Mouse (Mus musculus) forebrain, embryonic 14.5 days (tissue): ENCODE measurements around the gene Spata13. TPM values are rescaled to one million over a fixed set of nuclear protein-coding genes. Genes with fewer than 3 reads are reported as not detected.

Source experiments
- ATAC-seq: fragments of 200-750 bp; cut with Nextera tagmentation; 2 replicates; pipeline ENCODE4 v1.8.0; 2017; ENCODE audit warnings: mild to moderate bottlenecking, moderate library complexity
- DNase-seq: peaks from one replicate; pipeline ENCODE4 v3.0.0-alpha.2; 2015; ENCODE audit warnings: low spot score
- H3K27ac ChIP-seq: fragments of 300-500 bp; sonication (generic); 2 replicates; pipeline ENCODE4 v1.5.1; 2014; ENCODE audit warnings: low read depth, mild to moderate bottlenecking, control low read depth, low read length, moderate library complexity
- H3K27me3 ChIP-seq: fragments of 300-500 bp; sonication (generic); replicated peaks from 2 replicates; pipeline ENCODE4 v1.6.1; 2014; ENCODE audit warnings: low read length, control low read depth, mixed read lengths; ENCODE audit not compliant: control insufficient read depth, insufficient read depth
- H3K36me3 ChIP-seq: fragments of 300-500 bp; sonication (generic); 2 replicates; pipeline ENCODE4 v1.6.1; 2014; ENCODE audit warnings: low read length, control low read depth; ENCODE audit not compliant: control insufficient read depth, insufficient read depth
- H3K4me1 ChIP-seq: fragments of 300-500 bp; sonication (generic); 2 replicates; pipeline ENCODE4 v1.6.1; 2014; ENCODE audit warnings: antibody characterized with exemption, low read length, control low read depth; ENCODE audit not compliant: control insufficient read depth, insufficient read depth
- H3K4me2 ChIP-seq: fragments of 300-500 bp; sonication (generic); 2 replicates; pipeline ENCODE4 v1.6.1; 2014; ENCODE audit warnings: mild to moderate bottlenecking, control low read depth, low read length
- H3K4me3 ChIP-seq: fragments of 300-500 bp; sonication (generic); 2 replicates; pipeline ENCODE4 v1.5.1; 2014; ENCODE audit warnings: low read depth, low read length, control low read depth
- H3K9ac ChIP-seq: fragments of 300-500 bp; sonication (generic); 2 replicates; pipeline ENCODE4 v1.6.1; 2014; ENCODE audit warnings: mild to moderate bottlenecking, low read length, control low read depth, moderate library complexity
- H3K9me3 ChIP-seq: fragments of 300-500 bp; sonication (generic); replicated peaks from 2 replicates; pipeline ENCODE4 v1.6.1; 2016; ENCODE audit warnings: low read length, control low read depth, mixed read lengths; ENCODE audit not compliant: control insufficient read depth
- WGBS: fragments of 180-500 bp; shearing (Covaris S2); extraction: QIAGEN DNeasy Blood & Tissue Kit; methylation state at CpG from one replicate; pipeline ENCODE4 v1.1.7; 2014; 5-methylcytosine and 5-hydroxymethylcytosine counted together
- polyA plus RNA-seq: library from polyadenylated mRNA; unstranded; fragments of >200 nt; fragmentation: Nextera tagmentation; extraction: Ambion mirVana; gene quantifications from 2 replicates; pipeline ENCODE4 v1.2.1, GENCODE M21; 2014

Gene Spata13
- polyA plus RNA-seq, 1 experiment from 2014 or later, result 36.6 TPM

- DNase-seq, result no peak
- 68% methylated on average over 4 of the region's 4 CpGs for WGBS
Measured at GRCm38 (mm10) chr14:60606194-60606593, 27.6 kb upstream of the Spata13 start.

GRCm38 (mm10) chr14:60607743-60608142 is 26.1 kb upstream of the Spata13 start:
- Histone ChIP-seq H3K27ac (no peak overlapping the region), H3K27me3 (no peaks in the 10 kb centered on the region), H3K4me2 (no peak overlapping the region), H3K4me3 (no peak overlapping the region), H3K9me3 (no peaks in the 10 kb centered on the region), H3K9ac (no peak overlapping the region), H3K4me1 (no peaks in the 10 kb centered on the region), H3K36me3 (no peaks in the 10 kb centered on the region)
- DNase-seq (no peak), ATAC-seq (no peak)
- WGBS, result 73% methylated on average over 4 of the region's 4 CpGs

More at GRCm38 (mm10) chr14:60606194-60606593, 27.6 kb upstream of the Spata13 start:
- H3K27ac ChIP-seq, result no peak overlapping the region
- no peaks in the 10 kb centered on the region for H3K36me3 ChIP-seq
- H3K4me3 ChIP-seq, result no peak overlapping the region
- H3K9ac ChIP-seq, result no peak overlapping the region
- H3K4me1 ChIP-seq, result no peaks in the 10 kb centered on the region
- ATAC-seq, result no peak
- H3K4me2 ChIP-seq, result no peak overlapping the region
- no peaks in the 10 kb centered on the region for H3K9me3 ChIP-seq
- H3K27me3 ChIP-seq, result no peaks in the 10 kb centered on the region

GRCm38 (mm10) chr14:60609160-60609559 is 24.6 kb upstream of the Spata13 start:
- no peaks in the 10 kb centered on the region for H3K36me3 ChIP-seq
- H3K4me3 ChIP-seq, result no peak overlapping the region
- no peak overlapping the region for H3K27ac ChIP-seq
- WGBS, result 83% methylated on average over 1 of the region's 1 CpGs
- H3K9ac ChIP-seq, result no peak overlapping the region
- no peaks in the 10 kb centered on the region for H3K9me3 ChIP-seq
- ATAC-seq (no peak), DNase-seq (no peak)
- H3K4me2 ChIP-seq, result no peak overlapping the region
- H3K4me1 ChIP-seq, result no peaks in the 10 kb centered on the region
- no peaks in the 10 kb centered on the region for H3K27me3 ChIP-seq

GRCm38 (mm10) chr14:60612671-60613070 is 21.1 kb upstream of the Spata13 start:
- Histone ChIP-seq H3K27ac (no peak overlapping the region), H3K4me1 (no peaks in the 10 kb centered on the region), H3K27me3 (no peaks in the 10 kb centered on the region), H3K36me3 (no peaks in the 10 kb centered on the region), H3K4me3 (no peak overlapping the region), H3K9ac (no peak overlapping the region), H3K4me2 (no peak overlapping the region), H3K9me3 (no peaks in the 10 kb centered on the region)
- ATAC-seq (no peak), DNase-seq (peak; percentile 37)
- 1% methylated on average over 7 of the region's 7 CpGs for WGBS

GRCm38 (mm10) chr14:60621076-60621475 is 12.7 kb upstream of the Spata13 start:
- ATAC-seq (no peak), DNase-seq (no peak)
- H3K27ac ChIP-seq, result no peak overlapping the region
- no peak overlapping the region for H3K9ac ChIP-seq
- H3K4me1 ChIP-seq, result no peaks in the 10 kb centered on the region
- H3K36me3 ChIP-seq, result no peaks in the 10 kb centered on the region
- no peak overlapping the region for H3K4me2 ChIP-seq
- WGBS, result 78% methylated on average over 9 of the region's 9 CpGs
- H3K9me3 ChIP-seq, result no peaks in the 10 kb centered on the region
- H3K4me3 ChIP-seq, result no peak overlapping the region
- no peaks in the 10 kb centered on the region for H3K27me3 ChIP-seq

- no peak overlapping the region for H3K4me3 ChIP-seq
- WGBS, result 86% methylated on average over 6 of the region's 6 CpGs
- no peak overlapping the region for H3K4me2 ChIP-seq
- ATAC-seq (no peak), DNase-seq (no peak)
- no peak overlapping the region for H3K27ac ChIP-seq
- no peaks in the 10 kb centered on the region for H3K36me3 ChIP-seq
- H3K9ac ChIP-seq, result no peak overlapping the region
- no peaks in the 10 kb centered on the region for H3K9me3 ChIP-seq
- H3K27me3 ChIP-seq, result no peaks in the 10 kb centered on the region
- no peaks in the 10 kb centered on the region for H3K4me1 ChIP-seq
Measured at GRCm38 (mm10) chr14:60625486-60625885, 8.3 kb upstream of the Spata13 start.

GRCm38 (mm10) chr14:60629887-60630460 is 3.8 kb upstream of the Spata13 start:
- Histone ChIP-seq H3K27me3 (no peaks in the 10 kb centered on the region), H3K27ac (no peak overlapping the region), H3K36me3 (no peaks in the 10 kb centered on the region), H3K4me3 (no peak overlapping the region), H3K4me1 (peaks cover 4% of the 10 kb centered on the region; the same call in 1 of the 2 replicates), H3K9ac (no peak overlapping the region), H3K9me3 (no peaks in the 10 kb centered on the region), H3K4me2 (no peak overlapping the region)
- no peak for ATAC-seq
- 76% methylated on average over 9 of the region's 9 CpGs for WGBS
- DNase-seq, result no peak

GRCm38 (mm10) chr14:60630981-60631380 is 2.8 kb upstream of the Spata13 start:
- no peaks in the 10 kb centered on the region for H3K9me3 ChIP-seq
- no peak overlapping the region for H3K9ac ChIP-seq
- ATAC-seq (no peak), DNase-seq (no peak)
- no peak overlapping the region for H3K4me2 ChIP-seq
- H3K36me3 ChIP-seq, result no peaks in the 10 kb centered on the region
- H3K4me1 ChIP-seq, result peaks cover 7% of the 10 kb centered on the region; the same call in 1 of the 2 replicates
- 84% methylated on average over 4 of the region's 4 CpGs for WGBS
- no peak overlapping the region for H3K27ac ChIP-seq
- H3K27me3 ChIP-seq, result no peaks in the 10 kb centered on the region
- H3K4me3 ChIP-seq, result no peak overlapping the region

GRCm38 (mm10) chr14:60634877-60635771 is 1.3 kb downstream of the Spata13 start:
- Histone ChIP-seq H3K9ac (peak overlapping the region; percentile 82), H3K9me3 (no peaks in the 10 kb centered on the region), H3K27me3 (no peaks in the 10 kb centered on the region), H3K4me3 (peak overlapping the region; percentile 81), H3K36me3 (no peaks in the 10 kb centered on the region), H3K4me1 (peaks cover 36% of the 10 kb centered on the region), H3K27ac (peak overlapping the region; percentile 77), H3K4me2 (peak overlapping the region; percentile 89)
- WGBS, result under 1% methylated on average over 44 of the region's 45 CpGs
- ATAC-seq (peak; percentile 43), DNase-seq (peak; percentile 66)
